Mouse (Mus musculus) brown adipose tissue, adult 24 weeks (tissue): ENCODE data around the gene Apoa1. TPM values are rescaled to one million over a fixed set of nuclear protein-coding genes. Genes with fewer than 3 reads are reported as not detected.

Experiments used
- H3K27ac ChIP-seq: fragments of 200-500 bp; replicated peaks from 2 replicates; pipeline ENCODE4 v1.5.1; 2012; ENCODE audit warnings: low read depth, mild to moderate bottlenecking, low read length
- H3K4me1 ChIP-seq: fragments of 200-500 bp; 2 replicates; pipeline ENCODE4 v1.6.1; 2012; ENCODE audit warnings: low read length, mixed read lengths; ENCODE audit not compliant: control insufficient read depth, insufficient read depth, insufficient read length
- H3K4me3 ChIP-seq: fragments of 200-500 bp; 2 replicates; pipeline ENCODE4 v1.5.1; 2012; ENCODE audit warnings: low read depth, mild to moderate bottlenecking, low read length, moderate library complexity; ENCODE audit not compliant: insufficient read depth
- polyA plus RNA-seq: library from polyadenylated mRNA; stranded (reverse); fragments of >200 nt; gene quantifications from 2 replicates; pipeline ENCODE4 v1.2.4, GENCODE M21; 2012; ENCODE audit not compliant: missing spikeins, insufficient read depth, insufficient read length

The Apoa1 gene
- polyA plus RNA-seq, 1 experiment, result 6.7 TPM

- Histone ChIP-seq H3K4me1 (0 out of 2 replicates have a peak, but pooled peaks cover 2% of the 10 kb centered on the region), H3K27ac (no peak overlapping the region), H3K4me3 (peak overlapping the region; percentile 42)
Measured at GRCm38 (mm10) chr9:46229573-46230449, 1.4 kb downstream of the Apoa1 start.

DNA sequence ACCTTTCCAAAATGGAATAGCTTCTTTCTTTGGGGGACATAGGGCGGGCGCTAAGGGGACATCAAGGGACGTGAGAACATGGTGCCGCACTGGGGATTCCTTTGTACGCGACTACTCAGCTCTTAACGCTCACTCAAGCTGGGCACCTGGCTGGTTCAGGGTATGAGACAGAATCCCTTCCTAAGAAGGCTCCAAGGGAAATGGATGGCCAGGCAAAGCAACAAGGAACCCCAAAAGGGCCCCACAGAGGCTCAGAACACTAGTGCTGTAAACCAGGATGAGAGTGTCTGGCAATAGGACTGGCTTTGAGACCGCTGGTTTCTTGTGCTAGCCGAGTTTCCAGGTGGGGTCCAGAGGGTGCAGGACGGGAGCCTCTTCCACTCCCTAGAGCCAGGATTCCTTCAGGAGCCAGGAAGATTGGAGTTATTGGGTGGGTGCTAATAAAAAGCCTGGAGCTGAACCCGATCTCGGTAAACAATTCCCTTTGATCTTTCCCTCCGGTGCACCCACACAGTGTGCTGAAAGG is 2.1 kb downstream of the Apoa1 start:
- H3K4me1 ChIP-seq, result 0 out of 2 replicates have a peak, but pooled peaks cover 4% of the 10 kb centered on the region
- H3K4me3 ChIP-seq, result peak overlapping the region; percentile 42; the same call in 1 of the 2 replicates
- no peak overlapping the region for H3K27ac ChIP-seq

DNA sequence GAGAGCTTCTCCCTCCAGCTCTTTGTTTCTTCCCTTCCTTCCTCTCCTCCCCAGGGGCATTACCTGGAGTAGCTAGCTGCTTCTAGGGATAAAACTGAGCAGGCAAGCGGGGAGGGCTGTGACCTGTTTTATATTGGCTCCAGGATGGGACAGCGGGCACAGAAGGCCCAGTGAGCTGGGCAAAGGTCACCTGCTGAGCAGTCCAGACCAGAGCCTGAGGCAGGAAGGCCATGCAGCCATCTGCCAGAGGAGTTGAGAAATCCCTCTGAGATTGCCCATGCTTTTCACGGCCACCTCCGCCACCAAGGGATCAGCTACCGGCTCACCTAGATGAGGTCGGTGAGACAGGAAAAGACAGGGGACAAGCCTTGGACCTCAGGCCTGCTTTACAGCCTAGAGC is 6.8 kb downstream of the Apoa1 start:
- H3K4me1 ChIP-seq, result 0 out of 2 replicates have a peak, but pooled peaks cover 5% of the 10 kb centered on the region
- H3K4me3 ChIP-seq, result no peak overlapping the region
- no peak overlapping the region for H3K27ac ChIP-seq

- no peak within 1 kb of the TSS for H3K27ac ChIP-seq
- H3K4me1 ChIP-seq, result 0 out of 2 replicates have a peak, but pooled peaks cover 5% of the 10 kb centered on the region
- no peak within 1 kb of the TSS for H3K4me3 ChIP-seq
Measured at GRCm38 (mm10) chr9:46235596-46235648, 7.0 kb downstream of the Apoa1 start, which contains the start of gene Apoc3. Gene Apoc3, minus strand, starts transcription at chr9:46235636.

- Histone ChIP-seq H3K27ac (no peak overlapping the region), H3K4me3 (no peak overlapping the region), H3K4me1 (0 out of 2 replicates have a peak, but pooled peaks cover 5% of the 10 kb centered on the region)
Measured at GRCm38 (mm10) chr9:46235649-46236048, 7.3 kb downstream of the Apoa1 start.

DNA sequence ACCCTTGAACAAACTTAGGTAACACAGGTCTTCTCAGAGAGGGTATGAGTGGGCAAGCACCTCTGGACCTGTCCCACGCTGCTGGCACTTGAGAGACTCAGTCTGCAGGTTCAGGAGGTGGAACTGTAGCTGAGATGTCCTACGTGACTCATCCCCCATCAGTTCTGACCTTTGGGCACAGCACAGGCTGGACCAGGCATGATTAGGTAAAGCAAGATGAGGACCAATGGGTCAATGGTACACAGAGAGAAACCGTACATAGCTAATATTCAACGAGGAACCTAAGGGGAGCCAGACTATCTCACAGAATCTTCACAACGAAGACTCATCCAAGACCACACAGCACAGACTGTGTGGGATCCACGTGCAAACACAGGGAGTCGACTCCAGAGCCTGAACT is 10.5 kb downstream of the Apoa1 start:
- H3K4me1 ChIP-seq, result 0 out of 2 replicates have a peak, but pooled peaks cover 5% of the 10 kb centered on the region
- no peak overlapping the region for H3K27ac ChIP-seq
- no peak overlapping the region for H3K4me3 ChIP-seq

DNA sequence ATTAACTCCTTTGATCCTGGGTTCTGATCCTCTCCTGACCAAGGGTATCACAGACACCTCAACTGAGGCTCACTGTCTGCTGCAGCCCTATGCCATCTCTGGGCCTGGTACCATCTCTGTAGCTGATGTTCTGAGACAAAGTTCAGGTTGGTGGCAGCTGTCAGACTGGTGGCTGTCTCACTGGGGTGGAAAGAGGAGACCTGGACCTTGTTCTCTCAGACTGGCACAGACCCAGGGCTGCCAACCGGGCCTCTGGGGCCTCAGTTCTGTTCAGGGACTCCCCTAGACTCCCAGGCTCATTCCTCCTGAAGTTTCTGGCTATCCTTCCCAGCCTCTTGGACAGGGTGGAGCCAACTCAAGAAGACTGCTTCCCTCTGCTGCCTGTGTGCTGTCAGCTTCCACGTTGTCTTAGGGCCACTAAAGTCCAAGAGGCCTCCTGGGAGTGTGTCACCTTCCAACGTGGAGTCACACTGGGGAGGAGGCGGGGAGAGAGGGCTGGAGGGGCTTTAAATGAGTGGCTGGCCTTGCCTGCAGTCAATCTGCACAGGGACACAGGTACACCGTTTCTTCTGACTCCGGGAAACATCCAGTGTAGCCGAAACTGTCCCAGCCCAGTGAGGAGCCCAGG is 12.3 kb downstream of the Apoa1 start, which contains the start of gene Apoa4:
Apoa4 (plus strand) TSS at position 171 of the 628 bp plus-strand sequence.
- H3K4me1 ChIP-seq, result no peaks in the 10 kb centered on the region
- no peak within 1 kb of the TSS for H3K27ac ChIP-seq
- H3K4me3 ChIP-seq, result no peak within 1 kb of the TSS

GRCm38 (mm10) chr9:46241818-46242217 is 13.4 kb downstream of the Apoa1 start:
- Histone ChIP-seq H3K27ac (no peak overlapping the region), H3K4me3 (no peak overlapping the region), H3K4me1 (no peaks in the 10 kb centered on the region)

GRCm38 (mm10) chr9:46243122-46243521 is 14.7 kb downstream of the Apoa1 start:
- Histone ChIP-seq H3K4me3 (no peak overlapping the region), H3K4me1 (no peaks in the 10 kb centered on the region), H3K27ac (no peak overlapping the region)

- H3K4me1 ChIP-seq, result no peaks in the 10 kb centered on the region
- H3K27ac ChIP-seq, result no peak overlapping the region
- H3K4me3 ChIP-seq, result no peak overlapping the region
Measured at GRCm38 (mm10) chr9:46243584-46243983, 15.2 kb downstream of the Apoa1 start.

GRCm38 (mm10) chr9:46246752-46247324 is 18.5 kb downstream of the Apoa1 start:
- Histone ChIP-seq H3K4me3 (no peak overlapping the region), H3K27ac (no peak overlapping the region), H3K4me1 (no peaks in the 10 kb centered on the region)

GRCm38 (mm10) chr9:46256177-46256576 is 27.8 kb downstream of the Apoa1 start:
- Histone ChIP-seq H3K4me3 (no peak overlapping the region), H3K4me1 (no peaks in the 10 kb centered on the region)

GRCm38 (mm10) chr9:46256658-46257385 is 28.4 kb downstream of the Apoa1 start:
- no peaks in the 10 kb centered on the region for H3K4me1 ChIP-seq
- no peak overlapping the region for H3K27ac ChIP-seq
- H3K4me3 ChIP-seq, result no peak overlapping the region

More at GRCm38 (mm10) chr9:46256177-46256576, 27.8 kb downstream of the Apoa1 start:
- H3K27ac ChIP-seq, result no peak overlapping the region

DNA sequence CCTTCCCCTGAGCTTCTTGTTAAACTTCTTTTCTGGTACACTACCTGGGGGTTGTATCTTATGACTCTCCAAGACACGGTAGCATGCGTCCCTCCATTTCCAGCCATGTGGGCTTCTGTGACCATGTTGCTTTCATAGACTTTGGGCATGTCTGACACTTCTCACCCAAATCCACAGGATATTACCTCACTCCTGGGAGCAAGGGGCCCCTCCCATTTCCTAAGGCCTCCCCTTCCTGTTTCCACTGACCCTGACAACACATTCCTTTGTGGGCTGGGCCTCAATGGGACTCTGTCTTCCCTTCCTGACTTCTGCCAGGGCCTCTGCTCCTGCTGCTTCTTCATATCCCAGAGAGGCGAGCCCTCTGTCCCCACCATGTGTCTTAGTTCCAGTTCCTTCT is 29.2 kb downstream of the Apoa1 start:
- Histone ChIP-seq H3K27ac (peak overlapping the region; percentile 17; the same call in 1 of the 2 replicates), H3K4me3 (no peak overlapping the region), H3K4me1 (no peaks in the 10 kb centered on the region)

DNA sequence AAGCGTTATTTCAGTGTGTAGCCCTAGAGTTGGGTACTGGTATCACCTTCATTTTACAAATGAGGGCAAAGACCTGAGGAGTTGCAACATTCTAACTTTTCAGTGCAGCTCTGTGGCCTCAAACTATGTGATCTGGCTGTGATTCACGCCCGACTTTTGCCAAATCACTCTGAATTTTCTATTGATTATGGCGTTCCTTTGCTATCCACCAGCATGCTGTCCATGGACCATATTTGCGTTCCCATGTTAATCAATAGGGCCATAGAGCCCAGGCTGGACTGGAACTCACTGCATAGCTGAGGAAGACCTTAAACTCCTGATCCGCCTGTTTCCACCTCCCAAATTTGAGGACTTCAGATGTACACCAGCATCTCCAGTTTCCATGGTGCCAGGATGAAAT is 30.7 kb downstream of the Apoa1 start:
- Histone ChIP-seq H3K27ac (no peak overlapping the region), H3K4me3 (no peak overlapping the region), H3K4me1 (no peaks in the 10 kb centered on the region)
